Mouse (Mus musculus): ENCODE results near the gene Wwc1. TPM values are rescaled to one million over a fixed set of nuclear protein-coding genes. Genes with fewer than 3 reads are reported as not detected.
"Not testable (repeated sequence)": the region's sequence is repeated elsewhere in the genome, so short reads cannot be mapped to it uniquely, and the experiment has no call there.

Wwc1 gene
- polyA plus RNA-seq, 1 experiment from 2014 or later, result 17.4 TPM

DNA sequence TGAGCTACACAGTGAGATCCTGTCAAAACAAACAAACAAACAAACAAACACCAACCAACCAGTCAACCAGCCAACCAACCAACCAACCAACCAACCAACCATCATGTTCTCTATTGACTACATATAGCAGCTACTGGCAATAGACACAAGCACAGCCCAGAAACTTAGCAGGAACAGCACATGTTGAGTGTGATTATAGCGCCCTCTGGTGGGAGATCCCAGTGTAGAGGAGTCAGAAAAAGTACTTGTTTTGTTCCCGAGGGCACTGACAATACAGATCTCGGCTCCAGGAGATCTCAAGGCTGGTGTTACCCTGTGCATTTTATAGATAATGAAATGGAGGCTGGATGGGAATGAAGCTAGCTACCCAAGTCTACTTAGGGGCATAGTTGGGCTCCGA lies 127.6 kb downstream of the Wwc1 start:
- H3K36me3 ChIP-seq (ENCODE audit: insufficient read depth), result peaks cover 14% of the 10 kb centered on the region; the same call in 1 of the 2 replicates
- H3K4me3 ChIP-seq (ENCODE audit: low read depth, low read length), result no peak overlapping the region
- DNase-seq, result peak; percentile 62
- H3K9me3 ChIP-seq (ENCODE audit: low read depth, low read length), result no peaks in the 10 kb centered on the region
- H3K4me2 ChIP-seq, result no peak overlapping the region
- TF ChIP-seq CTCF (IDR thresholded peaks at IDR 0.05; ENCODE audit: low read depth), result peak; percentile 61
- WGBS, result 56% methylated on average over 4 of the region's 4 CpGs
- no peak overlapping the region for H3K9ac ChIP-seq
- no peaks in the 10 kb centered on the region for H3K27me3 ChIP-seq (ENCODE audit: insufficient read depth, low read length)
- ATAC-seq (ENCODE audit: insufficient read depth), result no peak
- H3K27ac ChIP-seq (ENCODE audit: low read depth), result no peak overlapping the region
- no peaks in the 10 kb centered on the region for H3K4me1 ChIP-seq (ENCODE audit: insufficient read depth)

DNA sequence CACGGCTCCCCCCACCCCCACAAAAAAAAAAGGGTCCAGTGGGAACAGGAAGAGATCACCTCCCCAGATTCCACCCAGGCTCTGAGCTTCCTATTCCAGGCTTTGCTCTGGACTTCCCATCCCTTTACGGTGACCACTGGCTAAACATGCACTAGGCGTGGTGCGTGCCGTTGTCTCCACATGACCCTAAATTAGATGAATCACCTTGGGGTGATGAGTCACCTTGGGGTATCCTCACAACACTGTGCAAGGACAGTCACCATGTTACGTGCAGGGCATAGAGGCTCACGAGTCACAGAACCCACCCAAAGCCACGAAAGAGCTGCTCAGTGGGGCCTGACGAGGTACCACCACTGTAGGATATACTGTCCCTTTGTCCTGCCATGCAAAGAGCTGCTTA lies 136.0 kb downstream of the Wwc1 start:
- WGBS, result 87% methylated on average over 9 of the region's 9 CpGs
- H3K27me3 ChIP-seq (ENCODE audit: insufficient read depth, low read length), result no peaks in the 10 kb centered on the region
- DNase-seq (no peak), ATAC-seq (ENCODE audit: insufficient read depth) (no peak)
- H3K9ac ChIP-seq, result no peak overlapping the region
- H3K27ac ChIP-seq (ENCODE audit: low read depth), result no peak overlapping the region
- H3K4me3 ChIP-seq (ENCODE audit: low read depth, low read length), result no peak overlapping the region
- no peak for TF ChIP-seq CTCF (IDR thresholded peaks at IDR 0.05; ENCODE audit: low read depth)
- H3K9me3 ChIP-seq (ENCODE audit: low read depth, low read length), result no peaks in the 10 kb centered on the region
- no peaks in the 10 kb centered on the region for H3K4me1 ChIP-seq (ENCODE audit: insufficient read depth)
- no peak overlapping the region for H3K4me2 ChIP-seq
- H3K36me3 ChIP-seq (ENCODE audit: insufficient read depth), result peaks cover 8% of the 10 kb centered on the region; the same call in 1 of the 2 replicates

DNA sequence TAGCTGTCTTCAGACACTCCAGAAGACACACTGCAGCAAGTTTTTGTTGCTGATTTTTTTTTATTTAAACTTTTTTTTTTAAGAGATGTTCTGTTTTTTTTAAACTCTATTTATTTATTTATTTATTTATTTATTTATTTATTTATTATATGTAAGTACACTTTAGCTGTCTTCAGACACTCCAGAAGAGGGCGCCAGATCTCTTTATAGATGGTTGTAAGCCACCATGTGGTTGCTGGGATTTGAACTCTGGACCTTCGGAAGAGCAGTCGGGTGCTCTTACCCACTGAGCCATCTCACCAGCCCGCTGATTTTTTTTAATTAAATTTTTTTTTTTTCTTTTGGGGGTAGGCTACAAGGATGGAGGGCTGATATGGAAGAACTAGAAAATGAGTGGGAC lies 137.8 kb downstream of the Wwc1 start:
- not testable (repeated sequence) for H3K4me3 ChIP-seq (ENCODE audit: low read depth, low read length); H3K9me3 ChIP-seq (ENCODE audit: low read depth, low read length); H3K4me2 ChIP-seq; H3K9ac ChIP-seq; H3K27me3 ChIP-seq (ENCODE audit: insufficient read depth, low read length); H3K27ac ChIP-seq (ENCODE audit: low read depth); H3K36me3 ChIP-seq (ENCODE audit: insufficient read depth); H3K4me1 ChIP-seq (ENCODE audit: insufficient read depth); ATAC-seq (ENCODE audit: insufficient read depth)
- 85% methylated on average over 4 of the region's 4 CpGs for WGBS
- peak; percentile 14 for DNase-seq

DNA sequence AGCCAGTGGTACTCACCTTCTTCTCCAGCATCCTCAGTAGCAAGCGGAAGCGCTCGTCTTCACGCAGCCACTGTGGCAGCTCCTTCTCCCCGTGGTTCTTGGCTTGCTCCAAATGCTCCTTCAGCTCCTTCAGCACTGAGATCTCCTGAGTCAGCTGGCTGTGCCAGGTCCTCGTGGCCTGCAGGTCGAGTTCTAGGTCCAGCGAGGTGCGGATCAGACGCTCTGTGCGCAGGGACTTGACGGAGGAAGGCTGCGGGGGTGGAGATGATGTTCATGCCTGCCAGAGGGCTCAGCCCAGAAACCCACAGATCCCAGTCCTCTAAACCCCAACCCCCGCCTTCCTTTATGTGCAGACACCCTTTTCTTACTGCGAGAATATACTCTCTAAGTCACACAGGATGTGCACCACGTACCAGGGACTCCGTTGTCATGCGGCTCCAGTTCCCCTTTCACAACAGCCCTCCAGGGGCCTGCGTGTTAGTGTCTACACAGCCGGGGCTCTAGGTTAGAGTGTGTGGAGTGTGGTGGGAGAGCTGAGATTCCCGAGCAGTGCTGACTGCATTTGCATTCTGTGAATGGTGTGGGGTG lies 138.5 kb downstream of the Wwc1 start:
- 88% methylated on average over 21 of the region's 21 CpGs for WGBS
- no peak for TF ChIP-seq CTCF (IDR thresholded peaks at IDR 0.05; ENCODE audit: low read depth)

DNA sequence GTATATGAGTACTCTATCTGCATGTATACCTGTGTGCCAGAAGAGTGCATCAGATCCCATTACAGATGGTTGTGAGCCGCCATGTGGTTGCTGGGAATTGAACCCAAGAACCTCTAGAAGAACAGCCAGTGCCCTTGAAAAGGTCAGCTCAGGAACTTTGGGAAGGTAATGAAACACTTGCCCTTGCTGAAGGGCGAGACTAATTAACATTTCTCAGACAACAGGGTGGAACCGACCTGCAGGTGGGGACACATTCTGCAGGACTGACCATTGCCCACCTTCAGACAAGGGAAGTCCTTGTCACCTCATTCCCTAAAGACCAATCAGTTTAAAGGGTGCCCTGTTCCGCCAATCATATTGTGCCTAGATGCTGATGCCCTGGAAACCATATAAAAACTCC lies 139.5 kb downstream of the Wwc1 start:
- H3K27me3 ChIP-seq (ENCODE audit: insufficient read depth, low read length); H3K4me2 ChIP-seq; ATAC-seq (ENCODE audit: insufficient read depth); DNase-seq; H3K9me3 ChIP-seq (ENCODE audit: low read depth, low read length); H3K36me3 ChIP-seq (ENCODE audit: insufficient read depth); H3K4me3 ChIP-seq (ENCODE audit: low read depth, low read length); H3K9ac ChIP-seq; H3K27ac ChIP-seq (ENCODE audit: low read depth); H3K4me1 ChIP-seq (ENCODE audit: insufficient read depth): not testable (repeated sequence)
- 85% methylated on average over 4 of the region's 4 CpGs for WGBS

More for the DNA sequence above, 138.5 kb downstream of the Wwc1 start:
- Histone ChIP-seq H3K4me2 (no peak overlapping the region), H3K9ac (no peak overlapping the region), H3K4me1 (ENCODE audit: insufficient read depth) (no peaks in the 10 kb centered on the region), H3K27me3 (ENCODE audit: insufficient read depth, low read length) (no peaks in the 10 kb centered on the region), H3K4me3 (ENCODE audit: low read depth, low read length) (no peak overlapping the region), H3K36me3 (ENCODE audit: insufficient read depth) (peaks cover 8% of the 10 kb centered on the region; the same call in 1 of the 2 replicates), H3K9me3 (ENCODE audit: low read depth, low read length) (no peaks in the 10 kb centered on the region), H3K27ac (ENCODE audit: low read depth) (no peak overlapping the region)
- DNase-seq, result no peak
- ATAC-seq (ENCODE audit: insufficient read depth), result no peak

DNA sequence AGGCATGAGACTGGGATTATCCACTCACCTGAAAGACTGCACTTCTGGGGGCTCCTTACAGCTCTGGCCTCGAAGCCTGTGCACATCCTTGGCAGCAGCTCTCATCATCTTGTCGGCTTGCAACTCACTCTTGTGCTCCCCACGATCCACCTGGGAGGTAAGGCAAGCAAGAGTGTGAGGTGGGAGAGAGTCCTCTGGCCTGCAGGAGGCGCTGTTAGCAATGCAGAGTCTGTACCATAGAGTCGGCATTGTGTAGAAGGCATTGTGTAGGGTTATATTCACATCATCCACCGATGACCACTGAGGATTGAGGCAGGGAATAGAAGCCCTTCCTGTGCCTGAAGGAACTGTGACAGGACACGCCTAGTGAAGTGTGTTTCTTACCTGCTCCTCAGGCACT lies 140.0 kb downstream of the Wwc1 start:
- Histone ChIP-seq H3K4me2 (no peak overlapping the region), H3K27me3 (ENCODE audit: insufficient read depth, low read length) (no peaks in the 10 kb centered on the region), H3K9me3 (ENCODE audit: low read depth, low read length) (no peaks in the 10 kb centered on the region), H3K9ac (no peak overlapping the region), H3K36me3 (ENCODE audit: insufficient read depth) (peaks cover 8% of the 10 kb centered on the region; the same call in 1 of the 2 replicates), H3K4me3 (ENCODE audit: low read depth, low read length) (no peak overlapping the region), H3K4me1 (ENCODE audit: insufficient read depth) (no peaks in the 10 kb centered on the region), H3K27ac (ENCODE audit: low read depth) (no peak overlapping the region)
- WGBS, result 77% methylated on average over 7 of the region's 7 CpGs
- peak; percentile 26 for DNase-seq
- ATAC-seq (ENCODE audit: insufficient read depth), result no peak
- TF ChIP-seq CTCF (IDR thresholded peaks at IDR 0.05; ENCODE audit: low read depth), result peak; percentile 46

DNA sequence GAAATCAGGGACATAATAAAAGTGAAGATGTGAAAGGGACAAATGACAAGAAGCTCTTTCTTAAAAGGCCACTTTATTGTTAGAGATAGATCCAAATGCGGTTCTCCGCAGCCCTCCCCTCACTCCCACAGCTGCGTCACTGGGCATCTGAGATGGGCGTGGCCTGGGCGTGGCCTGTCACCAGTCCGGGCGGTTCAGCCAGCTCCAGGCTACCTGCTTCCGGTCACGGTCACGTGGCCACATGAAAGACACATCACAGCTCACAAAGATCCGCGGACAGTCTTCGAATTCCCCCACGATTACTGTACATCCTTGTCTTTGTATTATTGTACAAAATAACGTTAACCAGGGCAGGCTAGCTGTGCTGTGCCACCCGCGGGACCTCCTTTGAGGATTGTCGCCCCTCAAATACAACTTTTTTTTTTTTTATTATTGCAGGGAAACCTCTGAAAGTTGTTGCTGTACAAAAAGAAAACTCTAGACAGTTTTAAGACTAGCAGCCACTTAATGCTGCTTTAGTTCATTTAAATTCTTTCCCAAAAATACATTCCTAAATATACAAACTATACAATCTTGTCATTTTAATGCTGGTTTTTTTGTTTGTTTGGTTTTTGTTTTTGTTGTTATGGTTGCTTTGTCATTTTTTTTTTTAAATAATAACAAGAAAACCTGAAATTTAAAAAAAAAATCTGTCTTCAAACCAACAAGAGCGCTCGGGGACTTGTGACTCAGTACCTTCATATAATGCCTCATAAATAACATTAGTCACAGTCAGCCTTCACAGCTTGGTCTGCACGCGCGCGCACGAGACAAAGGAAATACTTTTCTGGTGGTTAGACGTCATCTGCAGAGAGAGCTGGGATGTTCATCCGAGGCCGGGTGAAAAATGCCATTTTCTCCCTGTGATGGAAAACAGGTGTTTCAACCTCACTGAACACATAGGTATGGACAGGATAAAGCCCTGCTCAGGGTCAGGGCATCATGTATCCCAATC lies 141.7 kb downstream of the Wwc1 start:
- TF ChIP-seq CTCF (IDR thresholded peaks at IDR 0.05; ENCODE audit: low read depth), result no peak
- Histone ChIP-seq H3K27me3 (ENCODE audit: insufficient read depth, low read length) (no peaks in the 10 kb centered on the region), H3K4me2 (peak overlapping the region; percentile 66), H3K9ac (peak overlapping the region; percentile 45), H3K9me3 (ENCODE audit: low read depth, low read length) (no peaks in the 10 kb centered on the region), H3K36me3 (ENCODE audit: insufficient read depth) (peaks cover 8% of the 10 kb centered on the region; the same call in 1 of the 2 replicates), H3K27ac (ENCODE audit: low read depth) (0 out of 2 replicates have a peak overlapping the region, but pooled peaks have one; percentile 15), H3K4me3 (ENCODE audit: low read depth, low read length) (peak overlapping the region; percentile 32), H3K4me1 (ENCODE audit: insufficient read depth) (no peaks in the 10 kb centered on the region)
- ATAC-seq (ENCODE audit: insufficient read depth) (peak; percentile 85), DNase-seq (peak; percentile 94)
- WGBS, result 25% methylated on average over 28 of the region's 28 CpGs
